Mouse (Mus musculus) bone marrow macrophage, adult 2 months (primary cell): Measurements from ENCODE around the gene Cox5b.

Experiments
- CTCF ChIP-seq: IDR thresholded peaks from 2 replicates; pipeline ENCODE4 v1.5.1; 2012; ENCODE audit warnings: low read depth, mild to moderate bottlenecking, low read length, moderate library complexity
- POLR2A ChIP-seq: IDR thresholded peaks from 2 replicates; pipeline ENCODE4 v1.6.1; 2012; ENCODE audit warnings: mild to moderate bottlenecking, low read depth, low read length, borderline replicate concordance

- no peak for TF ChIP-seq POLR2A
- TF ChIP-seq CTCF: no peak
Measured at GRCm38 (mm10) chr1:36714311-36714710, 23.1 kb downstream of the Cox5b start, which contains the start of gene Actr1b.
